18 mouse cellular contexts compared by ENCODE assay signal in genomic region chr10:67384568-67384958, GRCm38 (mm10).
DNase-seq lines count a peak whose midpoint lies in the region; ATAC-seq and TF ChIP-seq lines count a peak whose summit lies in the region.
"Had no signal": no experiment of that assay in that cellular context is flagged by ENCODE, and none has a peak within 500 bp of the region (broad histone marks: within the 10 kb centered on the region; RNA-seq: fewer than 3 reads in every experiment).

No protein-coding gene starts in this region.

- no peak overlapping the region for H3K4me3 ChIP-seq in forebrain, embryonic 15.5 days
- H3K4me3 ChIP-seq in kidney, embryonic 15.5 days (replicated peaks), result no peak overlapping the region
- H3K4me3 ChIP-seq: erythroblast, embryonic 14.5 days; midbrain, embryonic 12.5 days; myocyte; neural tube, embryonic 15.5 days had no signal

- 32% methylated on average over 4 of the region's 4 CpGs for WGBS in forebrain, embryonic 15.5 days
- WGBS in kidney, embryonic 15.5 days, result 44% methylated on average over 4 of the region's 4 CpGs

- H3K4me1 ChIP-seq in forebrain, embryonic 15.5 days, result peaks cover 19% of the 10 kb centered on the region
- peaks cover 7% of the 10 kb centered on the region for H3K4me1 ChIP-seq in kidney, embryonic 15.5 days
- H3K4me1 ChIP-seq: midbrain, embryonic 12.5 days; neural tube, embryonic 15.5 days had no signal

- H3K9ac ChIP-seq in forebrain, embryonic 15.5 days (replicated peaks), result no peak overlapping the region
- no peak overlapping the region for H3K9ac ChIP-seq in kidney, embryonic 15.5 days
- H3K9ac ChIP-seq: lung, embryonic 14.5 days; midbrain, embryonic 12.5 days; neural tube, embryonic 15.5 days had no signal

- no peaks in the 10 kb centered on the region for H3K36me3 ChIP-seq in forebrain, embryonic 15.5 days
- no peaks in the 10 kb centered on the region for H3K36me3 ChIP-seq in kidney, embryonic 15.5 days
- H3K36me3 ChIP-seq: midbrain, embryonic 12.5 days; neural tube, embryonic 15.5 days had no signal

- POLR2A ChIA-PET in Patski (lab: Charles Lee), result interaction anchor here (0.5 to 0.6 kb wide), 2 partner anchors 40 to 343 kb away, joined by 3 to 4 read pairs; no protein-coding TSS in a partner anchor

- peak; percentile 34 for DNase-seq in Patski (ENCODE audit: low read depth, low spot score)
- DNase-seq in retina, postnatal 1 day, result peak; percentile 29
- no peak for DNase-seq in gastrocnemius, adult 18-20 months (ENCODE audit: low spot score)
- no peak for DNase-seq in right cerebral cortex, postnatal 4 days
- no peak for DNase-seq in urinary bladder, postnatal 25 days (ENCODE audit: low spot score)
- DNase-seq: adrenal gland, adult 8-10 months; cerebellum, adult 11-12 months; gastrocnemius, postnatal 10 days; layer of hippocampus, postnatal 36 days; lung, embryonic 14.5 days; lung, postnatal 4 days had no signal

- H3K9me3 ChIP-seq in forebrain, embryonic 15.5 days, result no peaks in the 10 kb centered on the region
- no peaks in the 10 kb centered on the region for H3K9me3 ChIP-seq in kidney, embryonic 15.5 days (replicated peaks)
- H3K9me3 ChIP-seq: midbrain, embryonic 12.5 days; neural tube, embryonic 15.5 days had no signal

- CTCF ChIA-PET in Patski (lab: Charles Lee), result interaction anchor here (2.1 kb wide), 1 partner anchor 9 kb away, joined by 6 read pairs; no protein-coding TSS in a partner anchor

- in situ Hi-C loops in Patski (cut with MboI; ENCODE audit: low pct_unique_long_range_greater_than_20kb), result no loop called here

- no peak overlapping the region for H3K27ac ChIP-seq in forebrain, embryonic 15.5 days (replicated peaks)
- no peak overlapping the region for H3K27ac ChIP-seq in kidney, embryonic 15.5 days
- H3K27ac ChIP-seq: midbrain, embryonic 12.5 days; neural tube, embryonic 15.5 days had no signal

- TF ChIP-seq CTCF in Patski (IDR thresholded peaks at IDR 0.05), result no peak

- no peaks in the 10 kb centered on the region for H3K27me3 ChIP-seq in Patski
- no peaks in the 10 kb centered on the region for H3K27me3 ChIP-seq in forebrain, embryonic 15.5 days
- no peaks in the 10 kb centered on the region for H3K27me3 ChIP-seq in kidney, embryonic 15.5 days
- H3K27me3 ChIP-seq: midbrain, embryonic 12.5 days; neural tube, embryonic 15.5 days had no signal

- ATAC-seq in Patski, result no peak
- peak; percentile 24; the same call in 1 of the 2 replicates for ATAC-seq in forebrain, embryonic 15.5 days (replicated peaks)
- peak; percentile 69 for ATAC-seq in kidney, embryonic 15.5 days (replicated peaks; ENCODE audit: low FRiP score)
- ATAC-seq: CD4-positive, CD25-positive, alpha-beta regulatory T cell, adult 4 months had no signal

- H3K4me2 ChIP-seq in forebrain, embryonic 15.5 days (replicated peaks), result no peak overlapping the region
- H3K4me2 ChIP-seq in kidney, embryonic 15.5 days, result no peak overlapping the region
- H3K4me2 ChIP-seq: lung, embryonic 14.5 days; midbrain, embryonic 12.5 days; neural tube, embryonic 15.5 days had no signal

Comparison
In these comparisons a context has a peak if more than half of its experiments do, and no peak if none do; other contexts are left out.
1. DNase-seq: peak in Patski (single experiment) and retina, postnatal 1 day (single experiment); none in gastrocnemius, adult 18-20 months (single experiment), right cerebral cortex, postnatal 4 days (single experiment) and urinary bladder, postnatal 25 days (single experiment).